7 mouse cellular contexts compared by ENCODE assay signal in genomic region chr7:46710390-46710844, GRCm38 (mm10). TPM values are rescaled to one million over a fixed set of nuclear protein-coding genes. Genes with fewer than 3 reads are reported as not detected.
DNase-seq lines count a peak whose midpoint lies in the region; ATAC-seq lines count a peak whose summit lies in the region.

Gene Saal1 (minus strand): TSS chr7:46710680.

- peak within 1 kb of the TSS; percentile 50 for H3K4me2 ChIP-seq in intestine, embryonic 15.5 days (replicated peaks)
- peak within 1 kb of the TSS; percentile 58 for H3K4me2 ChIP-seq in midbrain, embryonic 11.5 days

- intact Hi-C loops in gastrocnemius, postnatal 36 days (cut with DNase I): no loop called here
- intact Hi-C loops in left cerebral cortex, postnatal 36 days (cut with DNase I): loop anchor here (5.0 kb wide), 1 partner anchor 73 kb away; the partner anchor contains the start of gene Sergef

- no peaks in the 10 kb centered on the region for H3K27me3 ChIP-seq in intestine, embryonic 15.5 days (replicated peaks)
- H3K27me3 ChIP-seq in midbrain, embryonic 11.5 days (ENCODE audit: control insufficient read depth, insufficient read depth, low read length): no peaks in the 10 kb centered on the region

- ATAC-seq in intestine, embryonic 15.5 days: peak; percentile 96
- ATAC-seq in midbrain, embryonic 11.5 days (ENCODE audit: low FRiP score): peak; percentile 97

- WGBS in intestine, embryonic 15.5 days: under 1% methylated on average over 38 of the region's 38 CpGs
- under 1% methylated on average over 38 of the region's 38 CpGs for WGBS in midbrain, embryonic 11.5 days

- H3K36me3 ChIP-seq in intestine, embryonic 15.5 days: peaks cover 3% of the 10 kb centered on the region
- peaks cover 5% of the 10 kb centered on the region; the same call in 1 of the 2 replicates for H3K36me3 ChIP-seq in midbrain, embryonic 11.5 days (ENCODE audit: control insufficient read depth, insufficient read depth, low read length)

- no peaks in the 10 kb centered on the region for H3K9me3 ChIP-seq in intestine, embryonic 15.5 days
- H3K9me3 ChIP-seq in midbrain, embryonic 11.5 days (ENCODE audit: control insufficient read depth, low read length): no peaks in the 10 kb centered on the region

- peak; percentile 84 to 87 for DNase-seq in adrenal gland, adult 18-20 months (ENCODE audit: low spot score in 2 of 2)
- DNase-seq in embryo, embryonic 11 days: peak; percentile 94
- DNase-seq in gastrocnemius, postnatal 36 days: peak; percentile 77 to 82
- peak; percentile 79 to 80 for DNase-seq in left cerebral cortex, postnatal 36 days (ENCODE audit: low spot score in 2 of 2)
- peak; percentile 100 for DNase-seq in midbrain, embryonic 11.5 days (ENCODE audit: low spot score, missing footprints)
- peak; percentile 68 for DNase-seq in skeletal muscle tissue, adult 2 months (ENCODE audit: low read depth, low spot score)

- H3K4me1 ChIP-seq in intestine, embryonic 15.5 days (replicated peaks): 0 out of 2 replicates have a peak, but pooled peaks cover 6% of the 10 kb centered on the region
- H3K4me1 ChIP-seq in midbrain, embryonic 11.5 days (ENCODE audit: control insufficient read depth, insufficient read depth, low read length): peaks cover 6% of the 10 kb centered on the region

- peak within 1 kb of the TSS; percentile 89 for H3K4me3 ChIP-seq in intestine, embryonic 15.5 days (replicated peaks)
- H3K4me3 ChIP-seq in midbrain, embryonic 11.5 days (ENCODE audit: low read depth, low read length): peak within 1 kb of the TSS; percentile 87

- peak within 1 kb of the TSS; percentile 88 for H3K27ac ChIP-seq in intestine, embryonic 15.5 days
- H3K27ac ChIP-seq in midbrain, embryonic 11.5 days (ENCODE audit: low read depth, low read length): no peak within 1 kb of the TSS; the same call in 1 of the 2 replicates

- peak within 1 kb of the TSS; percentile 91 for H3K9ac ChIP-seq in intestine, embryonic 15.5 days
- peak within 1 kb of the TSS; percentile 96 for H3K9ac ChIP-seq in midbrain, embryonic 11.5 days (ENCODE audit: low read length)

RNA-seq across cellular contexts. Expression of gene Saal1, which starts in this region (rescaled TPM):
- total RNA-seq in adrenal gland, adult 18-20 months (2021): 1 to 10 TPM; 6.5 to 7.8 TPM
- total RNA-seq in gastrocnemius, postnatal 36 days (2021): 1 to 10 TPM; 2.6 to 2.7 TPM
- polyA plus RNA-seq in intestine, embryonic 15.5 days (2015; fragmentation: Nextera tagmentation; extraction: Ambion mirVana): 24.6 and 26.9 TPM in 2 replicates
- total RNA-seq in left cerebral cortex, postnatal 36 days (2021): 1 to 10 TPM; 7.9 to 9.4 TPM
- 42.4 and 44.1 TPM in 2 replicates for polyA plus RNA-seq in midbrain, embryonic 11.5 days (2014; fragmentation: Nextera tagmentation; extraction: Ambion mirVana)
